Mouse (Mus musculus): ENCODE results near the gene Vps13a. TPM values are rescaled to one million over a fixed set of nuclear protein-coding genes. Genes with fewer than 3 reads are reported as not detected.

The Vps13a gene
- total RNA-seq, 1 experiment from 2014 or later, result 109 TPM

DNA sequence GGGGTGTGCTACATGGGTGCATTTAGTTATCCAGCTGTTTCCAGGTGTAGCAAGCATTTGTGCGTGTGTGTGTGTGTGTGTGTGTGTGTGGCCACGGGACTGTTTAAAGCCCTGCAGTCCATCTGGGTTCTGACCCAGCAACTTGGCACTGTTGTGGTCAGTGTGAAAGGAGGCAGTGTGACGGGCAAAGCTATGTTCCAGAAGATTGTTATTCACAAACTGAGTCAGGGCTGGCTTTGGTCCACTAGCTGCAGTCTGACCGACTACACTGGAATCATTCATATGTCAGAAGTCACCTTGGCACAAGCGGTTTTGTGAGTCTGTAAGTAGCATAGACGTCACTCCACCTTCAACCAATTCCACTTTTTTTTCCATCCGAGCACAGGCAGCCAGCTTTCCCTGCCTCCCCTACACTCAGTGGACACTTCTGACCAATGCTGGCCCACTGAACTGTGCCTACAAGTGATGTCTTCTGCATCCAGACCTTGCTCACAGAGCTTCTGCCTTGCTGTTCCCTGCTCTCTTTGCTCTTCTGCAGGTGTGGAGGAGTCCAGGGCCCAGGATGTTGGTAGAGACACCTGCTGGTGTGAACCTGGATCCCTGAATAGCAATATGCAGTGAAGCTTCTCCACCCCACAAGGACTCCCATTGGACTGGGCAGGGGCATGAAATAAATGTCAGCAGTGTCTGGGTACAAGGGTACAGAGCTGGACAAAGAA is 187.3 kb downstream of the Vps13a start:
- ATAC-seq (replicated peaks; ENCODE audit: low read depth, poor library complexity, severe bottlenecking), result no peak

GRCm38 (mm10) chr19:16585379-16585778 is 195.4 kb downstream of the Vps13a start:
- peak; percentile 77 for ATAC-seq (replicated peaks; ENCODE audit: low read depth, poor library complexity, severe bottlenecking)

- no peak for ATAC-seq (replicated peaks; ENCODE audit: low read depth, poor library complexity, severe bottlenecking)
These were observed 196.2 kb downstream of the Vps13a start for GRCm38 (mm10) chr19:16584546-16584945.

DNA sequence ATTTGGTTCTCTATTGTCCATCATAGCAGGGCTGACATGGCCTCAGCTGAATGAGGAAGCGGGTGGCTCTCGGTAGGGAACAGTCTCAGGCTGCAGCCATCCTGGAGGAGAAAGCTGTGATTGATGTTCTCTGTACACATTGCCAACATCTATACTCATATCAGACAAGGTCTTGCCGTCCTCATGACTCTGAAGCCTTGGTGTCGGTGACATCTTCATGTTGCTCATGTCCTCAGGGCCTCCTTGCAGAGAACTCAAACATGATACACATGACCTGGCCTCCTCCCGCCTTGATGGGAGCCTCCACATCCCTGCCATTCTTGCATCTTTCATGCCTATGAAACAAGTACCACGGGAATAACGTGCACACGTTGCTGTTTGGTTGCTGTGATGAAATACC is 200.2 kb downstream of the Vps13a start:
- ATAC-seq (replicated peaks; ENCODE audit: low read depth, poor library complexity, severe bottlenecking), result no peak

- no peak for ATAC-seq (replicated peaks; ENCODE audit: low read depth, poor library complexity, severe bottlenecking)
These were observed 201.0 kb downstream of the Vps13a start for GRCm38 (mm10) chr19:16579656-16580260.

DNA sequence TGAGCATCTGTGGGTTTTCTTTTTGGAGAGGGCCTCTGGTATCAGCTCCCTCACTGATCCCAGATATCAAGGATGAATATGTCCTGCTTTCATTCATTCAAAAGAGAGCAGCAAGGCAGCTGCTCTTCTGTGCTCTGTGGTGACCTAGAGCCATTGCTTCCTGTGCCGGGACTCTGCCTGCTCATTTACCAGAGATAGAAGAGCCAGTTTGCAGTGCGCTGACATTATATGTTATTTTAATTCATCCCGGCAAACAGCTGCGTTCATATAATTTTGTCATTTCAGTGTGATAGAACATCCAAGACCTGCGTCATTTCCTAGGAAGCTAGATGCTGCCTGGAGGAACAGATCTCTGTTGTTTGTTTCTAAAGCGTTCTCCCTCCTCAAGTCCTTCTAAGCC is 203.9 kb downstream of the Vps13a start:
- no peak for ATAC-seq (replicated peaks; ENCODE audit: low read depth, poor library complexity, severe bottlenecking)

Other genes starting within 250 kb of the Vps13a start
- not detected in 2 replicates for gene Foxb2, start 92.9 kb upstream of the Vps13a start, total RNA-seq (2017)
- 0.78 and 0.82 TPM in 2 replicates for gene Prune2, start 175.2 kb upstream of the Vps13a start, total RNA-seq (2017)